Mouse (Mus musculus) activated CD4-positive, CD25-positive, alpha-beta regulatory T cell, adult 4 months (primary cell): Measurements from ENCODE around the gene Tshz2. TPM values are rescaled to one million over a fixed set of nuclear protein-coding genes. Genes with fewer than 3 reads are reported as not detected.

Experiments used
- ATAC-seq: one replicate; pipeline ENCODE4 v1.8.0; 2017
- polyA plus RNA-seq, 2 experiments: library from polyadenylated mRNA; unstranded; fragments of 100-300 nt; shearing (Covaris generic); gene quantifications; one replicate each; pipeline ENCODE4 v1.2.1; 2017

Gene Tshz2
- polyA plus RNA-seq, 2 experiments from 2014 or later = 0.28 to 0.37 TPM

DNA sequence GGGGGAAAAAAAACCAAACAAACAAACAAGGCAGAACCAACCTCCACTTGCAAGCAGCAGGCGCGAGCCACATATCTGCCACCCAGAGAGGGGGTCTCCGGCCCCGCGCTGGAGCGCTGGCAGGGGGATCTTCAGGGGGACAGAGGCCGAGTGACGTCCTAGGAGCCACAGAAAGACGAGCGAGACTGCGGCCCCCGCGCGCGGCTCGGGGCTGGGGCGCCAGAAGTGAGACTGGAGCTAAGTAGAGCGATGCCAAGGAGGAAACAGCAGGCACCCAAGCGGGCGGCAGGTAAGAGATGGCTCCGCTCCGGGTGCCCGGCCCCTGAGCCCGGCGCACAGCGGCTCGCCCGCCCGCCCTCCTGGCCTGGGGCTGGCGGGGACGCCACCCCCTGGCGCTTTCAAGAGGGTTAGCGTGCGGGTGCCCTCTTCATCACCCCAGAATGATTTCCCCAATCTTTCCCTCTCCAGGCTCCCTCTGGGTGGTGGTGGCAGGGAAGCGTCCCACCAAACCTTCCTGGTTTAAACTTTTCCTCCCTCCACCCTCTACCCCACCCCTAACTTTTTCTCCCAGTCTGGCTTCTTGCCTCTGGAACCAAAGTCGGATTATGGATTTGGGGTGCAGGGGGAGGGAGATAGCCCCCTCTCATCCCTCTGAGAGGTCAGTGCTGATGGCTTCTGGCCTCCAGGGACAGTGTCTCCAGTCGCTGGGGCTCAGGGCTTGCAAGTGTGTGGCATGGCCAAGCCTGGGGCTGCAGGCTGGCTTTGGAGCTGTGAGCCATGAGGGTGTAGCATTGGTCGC is 877 bp downstream of the Tshz2 start:
- no peak for ATAC-seq

DNA sequence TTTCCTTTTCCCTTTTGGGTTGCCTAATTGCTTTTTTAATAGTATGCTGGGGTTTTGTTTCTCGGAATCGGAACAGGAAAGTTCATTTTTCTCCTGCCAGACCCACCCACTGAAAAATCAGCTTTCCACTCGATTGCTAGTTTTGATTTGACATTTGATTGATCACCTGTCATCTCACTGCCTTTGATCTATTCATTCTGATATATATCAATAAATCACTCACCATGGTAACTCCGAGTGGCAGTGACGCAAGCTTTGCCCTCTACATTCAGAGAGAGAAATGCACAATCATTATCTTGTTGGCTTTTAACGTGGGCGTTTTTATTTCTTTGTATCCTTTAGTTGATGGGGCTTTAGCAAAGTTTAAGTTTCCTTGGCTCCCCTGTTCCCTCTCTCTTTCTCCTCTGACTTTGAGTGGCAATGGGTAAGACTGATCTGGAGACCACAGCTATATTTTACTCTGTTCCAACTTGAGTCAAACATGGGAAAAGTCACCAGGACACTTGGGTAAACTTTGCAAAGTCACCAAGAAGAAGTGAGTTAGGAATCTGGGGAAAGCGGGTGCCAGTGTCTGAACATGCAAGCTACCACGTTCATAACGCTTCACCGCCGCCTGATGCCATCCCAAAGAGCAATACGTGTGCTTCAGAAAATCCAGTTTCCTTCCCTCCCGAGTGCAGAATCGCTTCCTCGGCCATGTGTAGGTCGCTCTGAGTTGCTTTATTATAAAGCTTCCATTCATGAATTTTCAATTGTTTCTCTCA is 2.0 kb downstream of the Tshz2 start:
- peak; percentile 23 for ATAC-seq

DNA sequence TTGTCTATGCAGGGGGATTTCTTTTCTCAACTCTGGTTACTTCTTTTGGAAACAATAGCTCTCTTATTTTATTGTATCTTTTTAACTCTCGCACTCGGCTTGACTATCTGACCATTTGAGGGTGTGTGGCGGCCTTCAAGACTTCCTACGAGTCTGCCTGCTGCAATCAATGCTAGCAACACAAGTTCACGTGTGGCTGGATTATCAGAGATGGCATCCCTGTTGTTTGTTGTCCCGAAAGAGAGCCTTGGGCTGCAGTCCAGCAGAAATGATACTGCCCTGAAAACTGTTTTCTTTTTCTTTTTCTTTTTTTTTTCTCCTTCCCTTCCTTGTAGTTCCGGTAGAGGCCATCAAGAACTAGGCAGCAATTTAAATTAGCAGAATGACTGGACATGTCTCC is 2.6 kb downstream of the Tshz2 start:
- ATAC-seq = no peak

DNA sequence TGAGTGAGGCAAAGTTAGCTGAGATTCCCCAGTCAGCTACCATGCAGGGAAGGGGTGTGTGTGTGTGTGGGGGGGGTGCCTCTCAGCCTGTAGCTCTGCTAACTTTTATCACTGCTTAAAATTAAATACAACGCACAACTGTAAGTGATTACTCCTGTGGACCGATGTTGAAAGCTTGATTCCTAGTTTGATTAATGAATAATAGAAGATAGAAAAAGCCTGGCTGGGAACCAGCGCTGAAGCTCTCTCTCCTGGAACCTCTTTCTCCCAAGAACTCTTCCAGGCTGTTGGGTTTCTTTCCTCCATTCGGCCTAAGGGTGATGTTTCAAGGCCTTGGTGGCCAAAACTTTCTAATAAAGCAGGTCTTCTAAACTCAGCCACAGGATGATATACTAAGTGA is 3.6 kb downstream of the Tshz2 start:
- no peak for ATAC-seq

DNA sequence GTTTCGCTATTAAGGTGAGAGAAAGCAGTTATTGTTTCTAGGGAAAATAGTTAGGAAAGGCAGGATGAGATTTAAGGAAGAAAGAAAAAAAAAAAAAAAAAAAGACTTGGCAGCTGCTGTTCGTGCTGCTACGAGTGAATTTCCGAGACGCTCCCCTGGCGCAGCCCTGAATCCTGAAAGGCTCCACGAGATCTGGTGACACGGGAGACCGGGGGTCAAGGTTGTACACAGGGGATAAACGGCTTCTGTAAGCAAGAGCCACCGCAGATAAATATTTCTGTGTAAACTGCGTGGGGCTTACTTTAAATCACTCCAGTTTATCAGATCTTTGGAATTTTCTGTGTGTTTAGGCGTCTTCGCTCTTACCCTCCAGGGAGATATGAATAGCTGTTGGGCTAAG is 8.7 kb downstream of the Tshz2 start:
- ATAC-seq = no peak

DNA sequence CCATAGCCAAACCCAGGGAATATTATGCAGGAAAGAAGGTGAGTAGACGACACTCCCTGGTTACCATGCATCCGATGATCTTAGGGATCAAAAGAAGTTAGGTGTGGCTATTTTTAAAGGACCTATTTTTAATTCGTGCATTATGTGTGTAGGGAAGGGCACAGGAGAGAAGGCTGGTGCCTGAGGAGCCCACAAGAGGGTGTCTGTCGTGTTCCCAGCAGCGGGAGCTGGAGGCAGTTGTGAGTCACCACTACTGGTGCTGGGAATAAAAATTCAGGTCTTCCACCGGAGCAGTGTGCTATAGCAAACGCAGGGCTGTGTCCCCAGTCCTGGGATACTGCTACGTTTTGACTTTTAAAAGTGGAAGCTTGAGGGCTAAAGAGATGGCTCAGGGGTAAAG is 9.6 kb downstream of the Tshz2 start:
- no peak for ATAC-seq

DNA sequence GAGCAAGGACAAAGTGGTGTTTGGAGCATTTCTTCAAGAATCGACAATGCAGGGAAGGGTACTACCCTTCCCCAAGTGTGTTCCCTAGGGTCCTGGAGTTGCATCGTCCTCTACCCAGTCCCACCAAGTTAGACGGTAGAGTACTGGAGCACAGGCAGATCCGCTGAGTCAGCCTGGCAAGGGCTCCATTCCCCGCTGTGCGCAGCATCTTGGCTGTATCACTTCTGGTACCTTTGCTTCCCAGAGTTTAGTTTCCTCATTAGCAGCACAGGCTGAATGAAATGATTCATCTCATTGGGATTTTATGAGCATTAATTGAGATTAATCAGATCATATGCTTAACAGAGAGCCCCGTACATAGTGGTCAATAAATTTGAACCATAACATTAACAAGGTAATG is 14.3 kb downstream of the Tshz2 start:
- ATAC-seq = no peak

DNA sequence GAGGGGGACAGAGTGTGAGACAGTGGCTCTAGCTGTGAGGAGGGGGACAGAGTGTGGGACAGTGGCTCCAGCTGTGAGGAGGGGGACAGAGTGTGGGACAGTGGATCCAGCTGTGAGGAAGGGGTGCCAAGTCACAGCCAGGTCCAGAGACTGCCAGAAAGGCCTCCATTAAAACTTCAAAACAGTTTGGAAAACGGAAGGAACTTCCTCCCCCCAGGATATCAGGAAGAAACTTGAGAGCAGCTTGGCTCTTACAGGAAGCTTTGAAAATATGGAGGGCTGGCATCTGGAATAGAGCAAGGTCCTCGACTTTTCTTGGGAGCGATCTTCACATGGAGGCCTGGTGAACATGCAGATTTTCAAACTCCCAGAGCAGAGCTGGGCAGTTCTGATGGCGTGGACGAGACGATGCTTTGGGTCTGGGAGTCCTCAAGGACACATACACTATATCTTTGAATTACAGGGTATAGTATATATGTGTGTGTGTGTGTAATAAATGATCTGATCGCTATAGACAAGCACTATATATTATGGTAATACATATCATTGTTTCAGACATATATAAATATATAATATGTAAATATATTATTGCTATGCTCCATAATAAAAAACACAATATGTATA is 16.6 kb downstream of the Tshz2 start:
- no peak for ATAC-seq

DNA sequence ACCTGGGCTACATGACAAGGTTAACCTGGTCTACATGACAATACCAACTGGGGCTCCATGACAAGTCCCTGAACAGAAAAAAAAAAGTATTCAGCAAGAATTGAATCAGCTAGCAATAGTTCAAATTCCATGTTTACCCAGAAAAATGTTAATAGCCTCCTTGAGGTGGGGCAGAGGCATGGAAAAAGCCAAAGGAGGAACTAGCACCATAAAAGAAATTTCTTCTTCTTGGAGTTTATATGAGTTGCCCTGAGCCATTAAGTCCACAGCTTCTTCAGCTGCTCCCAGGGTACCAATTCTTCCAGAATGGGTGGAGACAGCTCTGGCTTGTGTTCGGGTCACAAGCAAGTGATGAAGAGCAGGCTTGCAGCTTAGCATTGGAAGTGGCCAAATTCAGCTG is 20.5 kb downstream of the Tshz2 start:
- ATAC-seq = no peak

DNA sequence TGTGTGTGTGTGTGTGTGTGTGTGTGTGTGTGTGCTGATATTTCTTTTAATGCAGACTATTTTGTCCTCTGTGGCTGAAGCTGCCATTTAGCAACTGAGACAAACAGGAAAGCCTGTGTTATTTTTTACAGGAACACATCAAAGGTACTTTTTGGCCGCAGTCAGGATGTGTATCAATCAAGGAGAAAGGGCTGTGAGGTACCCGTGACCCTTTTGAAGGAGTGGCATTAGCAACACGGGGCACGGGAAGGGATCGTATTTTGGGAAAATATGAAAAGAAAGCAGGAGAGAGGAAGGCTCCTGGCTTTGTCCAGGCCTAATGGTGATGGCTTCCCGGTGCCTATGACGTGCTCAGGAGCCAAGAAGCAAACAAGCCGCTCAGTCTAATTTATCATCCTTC is 31.0 kb downstream of the Tshz2 start:
- ATAC-seq = no peak

DNA sequence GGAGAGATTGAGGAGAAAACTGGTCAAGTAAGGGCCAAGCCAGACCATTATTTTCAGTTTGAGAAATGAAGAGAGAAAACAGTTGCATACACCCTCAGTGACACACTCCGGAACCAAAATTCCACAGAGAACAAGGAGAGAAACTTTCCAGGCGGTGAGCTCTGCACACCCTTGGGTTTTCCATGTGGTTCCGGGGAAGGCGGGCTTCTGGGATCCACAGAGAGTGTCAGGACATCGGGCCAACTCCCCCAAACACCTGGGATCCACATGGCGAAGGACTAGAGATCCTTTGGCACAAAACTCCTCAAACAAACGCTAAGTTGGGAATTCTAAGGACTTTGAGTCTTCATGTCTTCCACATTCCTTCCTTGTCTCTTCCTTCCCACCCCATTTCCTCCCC is 38.5 kb downstream of the Tshz2 start:
- no peak for ATAC-seq

DNA sequence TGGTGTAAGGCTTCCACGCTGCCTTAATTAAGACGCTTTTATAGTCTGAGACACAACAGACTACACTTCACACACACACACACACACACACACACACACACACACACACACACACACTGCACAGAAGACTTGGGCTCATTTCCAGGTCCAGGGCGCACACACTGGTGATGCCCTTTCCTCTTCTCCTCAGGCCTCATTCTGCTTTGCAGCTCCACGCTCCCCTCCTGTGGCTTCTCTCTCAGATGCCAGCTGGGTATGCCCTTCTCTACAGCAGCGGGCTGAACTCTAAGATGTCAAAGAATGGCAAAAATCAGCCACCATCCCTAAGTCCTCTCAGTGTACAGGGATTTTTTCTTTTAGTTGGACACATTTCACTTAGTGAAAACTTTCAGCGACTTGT is 41.0 kb downstream of the Tshz2 start:
- no peak for ATAC-seq

DNA sequence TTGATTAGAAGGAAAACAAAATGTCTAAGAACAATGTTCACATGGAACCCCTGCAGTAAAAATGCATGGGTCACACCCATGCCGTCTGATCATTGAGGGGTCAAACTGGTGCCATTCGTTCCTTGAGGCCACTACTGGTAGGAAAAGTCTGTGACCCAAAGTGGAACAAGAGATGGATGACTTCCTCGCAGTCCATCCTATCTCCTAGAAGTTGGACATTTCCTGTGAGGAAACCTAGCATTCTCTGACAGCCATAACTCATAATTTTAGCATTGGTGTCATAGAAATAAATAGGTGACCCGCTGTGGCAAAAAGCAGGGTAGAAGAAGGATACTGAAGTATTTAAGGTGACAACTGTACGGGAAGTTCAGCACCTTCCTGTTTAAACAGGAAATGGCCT is 41.4 kb downstream of the Tshz2 start:
- ATAC-seq = no peak

DNA sequence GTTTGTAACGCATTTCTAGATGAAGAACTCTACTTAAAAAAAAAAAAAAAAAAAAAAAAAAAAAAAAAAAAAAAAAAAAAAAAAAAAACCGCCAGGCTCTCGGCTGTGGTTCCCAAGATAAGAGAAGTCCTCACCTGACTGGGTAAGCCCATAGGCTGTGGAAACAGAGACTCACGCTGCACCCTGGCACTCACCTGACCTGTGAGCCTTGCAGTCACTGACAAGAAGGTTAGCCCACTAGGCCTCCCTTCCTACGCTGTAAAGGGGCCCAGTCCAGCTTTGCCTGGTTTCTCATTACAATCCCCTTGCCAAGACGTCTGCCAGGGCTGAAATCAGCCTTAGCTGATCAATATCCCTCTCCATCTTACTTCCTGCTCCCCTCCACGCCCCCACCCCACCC is 46.5 kb downstream of the Tshz2 start:
- no peak for ATAC-seq

DNA sequence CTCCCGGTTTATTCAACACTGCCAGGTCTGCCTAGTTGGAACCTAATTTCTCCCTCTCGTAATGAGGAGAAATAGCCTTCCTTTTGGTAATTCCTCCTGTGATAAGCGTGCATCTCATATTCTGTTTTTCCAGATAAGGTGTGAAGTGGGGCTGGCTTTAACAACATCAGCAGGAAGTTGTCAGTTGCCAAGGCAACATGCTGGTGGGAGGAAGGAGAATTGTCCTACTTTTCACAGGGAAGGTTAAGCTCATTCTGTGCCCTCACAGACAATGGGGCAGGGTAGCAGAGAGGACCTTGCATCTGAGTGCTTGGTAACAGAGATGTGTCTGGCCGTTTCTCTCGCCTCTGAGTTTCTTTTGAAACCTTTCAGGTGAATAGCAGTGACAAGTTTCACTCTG is 47.1 kb downstream of the Tshz2 start:
- ATAC-seq = no peak

DNA sequence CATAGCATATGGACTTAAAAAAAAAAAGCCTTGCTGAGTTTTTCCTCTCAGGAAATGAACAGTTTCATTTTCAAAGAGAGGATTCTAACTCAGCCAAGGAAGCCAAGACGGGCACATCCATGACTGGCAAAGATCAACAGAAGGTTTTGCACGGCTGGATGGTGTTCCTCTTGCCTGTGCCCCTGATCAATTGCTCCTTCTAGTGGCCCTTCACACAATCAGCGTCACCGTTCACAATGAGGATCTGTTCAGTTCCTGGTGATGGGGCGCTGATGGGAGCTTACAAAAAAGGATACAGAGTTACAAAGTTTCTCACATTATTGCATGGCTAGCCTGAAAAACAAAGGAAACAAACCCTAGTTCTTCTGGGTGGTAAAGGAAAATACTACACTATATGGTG is 52.4 kb downstream of the Tshz2 start:
- no peak for ATAC-seq

DNA sequence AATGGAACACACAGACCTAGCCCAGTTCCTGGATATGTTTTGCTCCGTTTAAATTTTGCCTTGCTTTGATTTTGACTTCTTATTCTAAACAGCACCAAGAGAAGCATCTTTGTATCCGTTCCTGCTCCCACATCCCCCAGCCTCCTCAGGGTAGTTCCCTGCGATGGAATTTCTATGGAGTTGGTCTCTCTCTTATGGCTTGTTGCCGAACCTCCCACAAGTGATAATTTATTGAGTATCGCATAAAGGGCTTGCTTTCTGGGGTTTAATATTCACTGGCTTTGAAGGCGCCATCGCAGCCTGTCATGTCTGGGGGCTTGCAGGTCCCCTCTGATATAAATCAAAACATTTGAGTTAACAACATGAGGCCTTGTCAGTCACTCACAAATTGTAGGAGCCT is 52.9 kb downstream of the Tshz2 start:
- no peak for ATAC-seq

DNA sequence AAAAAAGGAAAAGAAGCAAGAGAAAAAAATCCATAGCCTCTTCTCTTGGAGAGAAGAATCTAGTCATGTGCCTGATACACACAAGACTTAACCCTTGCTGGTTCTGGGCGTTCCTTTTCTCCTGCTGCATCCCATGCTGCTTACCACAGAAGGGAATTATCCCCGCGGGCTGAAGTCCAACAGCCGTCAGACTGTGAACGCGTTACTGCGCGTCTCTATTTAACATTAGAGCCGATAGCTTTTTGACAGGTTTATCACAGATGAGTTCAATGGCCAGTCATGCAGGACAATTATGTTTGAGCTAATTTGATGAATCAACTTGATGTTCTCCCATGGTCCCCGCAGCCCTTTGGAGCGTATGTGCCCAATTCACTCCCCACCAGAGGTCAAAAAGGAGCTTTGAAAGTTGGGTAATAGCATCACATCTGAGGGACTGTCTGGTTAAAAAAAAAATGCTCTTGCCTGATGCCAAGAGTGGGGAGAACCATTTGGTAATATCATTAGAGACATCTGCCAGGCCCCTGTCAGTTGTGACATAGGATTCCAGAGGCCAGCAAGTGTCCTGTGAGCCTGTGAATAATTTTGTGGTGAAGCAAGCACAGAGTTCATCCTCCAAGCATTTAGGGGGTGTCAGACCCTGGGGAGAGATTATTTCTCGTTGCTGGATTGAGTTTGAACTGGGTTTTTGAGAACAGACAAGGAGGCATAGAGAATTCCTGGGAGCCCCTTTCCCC is 54.1 kb downstream of the Tshz2 start:
- ATAC-seq = no peak

DNA sequence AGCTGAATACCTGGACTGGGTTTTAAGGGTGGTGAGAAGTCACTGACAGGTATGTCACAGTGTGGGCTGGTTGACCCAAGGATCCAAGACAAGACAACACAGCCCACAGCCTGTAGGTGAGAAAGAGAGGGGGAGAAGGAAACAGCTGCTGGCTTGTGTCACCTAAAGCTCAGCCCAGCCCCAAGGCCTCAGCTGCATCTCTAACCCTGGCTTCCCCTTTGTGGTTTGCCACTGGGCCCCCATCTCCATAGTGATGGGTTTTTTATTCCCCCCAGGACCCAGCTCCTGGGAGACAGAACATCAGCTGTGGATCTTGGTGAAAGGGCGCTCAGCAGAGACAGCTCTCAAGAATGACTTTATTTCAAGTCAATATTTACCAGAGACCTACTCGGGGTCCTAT is 57.2 kb downstream of the Tshz2 start:
- ATAC-seq = no peak

DNA sequence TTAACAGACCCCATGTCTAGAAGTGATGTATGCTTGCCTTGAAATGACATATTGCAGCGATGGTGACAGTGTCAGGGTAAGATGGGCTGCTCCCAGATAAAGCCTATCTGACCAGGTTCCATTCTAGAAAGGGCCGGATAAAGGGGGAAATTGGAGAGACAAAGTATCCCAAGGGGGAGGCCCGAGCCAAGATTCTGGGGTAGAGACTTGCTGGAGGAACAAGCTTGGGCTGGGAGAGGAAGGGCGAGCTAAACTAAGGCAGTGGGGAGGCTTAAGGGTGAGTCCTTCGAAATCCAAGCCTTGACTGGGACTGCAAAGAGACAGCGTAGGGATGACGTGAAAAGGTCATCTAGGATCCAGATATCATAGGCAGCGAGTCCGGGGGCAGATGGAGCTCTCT is 61.7 kb downstream of the Tshz2 start:
- no peak for ATAC-seq

DNA sequence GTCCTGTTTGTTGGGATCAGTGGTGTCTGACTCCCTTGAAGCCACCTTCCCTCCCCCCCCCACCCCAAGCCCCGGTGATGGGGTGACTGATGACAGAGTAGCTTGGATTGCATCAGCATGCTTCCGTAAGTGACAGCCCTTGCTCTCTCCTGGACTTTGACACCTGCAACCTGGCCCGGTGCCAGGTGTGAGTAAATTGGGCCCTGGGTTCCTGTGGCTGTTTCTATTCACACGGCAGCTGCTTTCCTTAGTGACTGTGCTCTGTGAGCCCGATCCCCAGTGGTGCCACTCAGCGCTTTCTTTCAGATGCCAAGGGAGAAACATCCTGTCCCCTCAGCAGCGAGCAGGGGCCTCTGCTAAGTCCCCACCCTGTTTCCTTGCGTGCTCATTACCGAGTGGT is 62.2 kb downstream of the Tshz2 start:
- ATAC-seq = no peak

DNA sequence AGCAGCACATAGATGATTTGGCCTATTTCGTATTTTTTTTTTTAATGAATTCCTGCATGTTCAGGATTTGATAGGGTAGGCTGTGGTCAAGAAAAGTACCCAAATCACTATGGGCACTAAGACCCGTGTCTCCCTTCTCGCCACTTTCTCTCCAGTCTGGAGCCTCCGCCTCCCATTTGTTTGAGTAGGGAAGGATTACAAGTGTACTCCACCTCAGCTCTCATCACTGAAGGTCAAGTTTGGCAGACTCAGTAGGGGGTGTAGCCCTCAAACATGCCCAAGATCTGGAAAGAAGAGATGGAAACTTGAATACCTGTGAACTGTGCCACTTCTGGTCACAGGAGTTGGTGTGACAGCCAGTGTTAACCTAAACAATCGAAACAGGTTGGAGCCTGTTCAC is 66.3 kb downstream of the Tshz2 start:
- ATAC-seq = no peak

DNA sequence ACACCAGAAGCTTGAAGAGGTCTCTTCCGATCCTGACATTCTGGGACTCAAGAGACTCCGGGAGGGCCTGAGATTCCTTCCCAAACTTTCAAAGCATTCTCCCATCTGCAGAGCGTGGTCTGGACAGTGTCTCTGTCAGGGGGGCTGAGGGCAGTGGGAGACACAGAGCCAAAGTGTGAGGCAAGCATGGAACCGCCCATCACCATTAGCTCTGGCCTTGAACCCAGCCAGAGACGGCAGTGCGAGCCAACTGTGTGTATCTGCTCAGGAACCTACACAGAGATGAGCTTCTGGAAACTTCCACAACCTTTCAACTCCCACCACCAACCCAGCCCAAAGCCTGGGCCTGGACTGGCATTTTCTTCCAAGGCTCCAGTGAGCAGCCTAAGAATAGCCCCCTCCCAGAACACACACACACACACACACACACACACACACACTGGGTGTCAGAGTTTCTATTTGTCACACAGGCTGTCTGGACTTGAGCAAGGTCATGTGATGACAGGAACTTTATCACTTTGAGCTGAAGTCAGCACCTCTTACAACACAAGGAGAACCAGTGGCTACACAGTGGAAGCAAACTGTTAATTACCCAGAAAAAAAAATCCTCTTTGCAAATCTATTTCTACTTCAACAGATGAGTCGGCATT is 67.2 kb downstream of the Tshz2 start:
- ATAC-seq = no peak
